Mouse (Mus musculus) liver, embryonic 11.5 days (tissue): ENCODE measurements at regions not wholly inside any gene's neighbourhood (a gene's known extent, or its start where the extent isn't known, plus 50 kb on each side); places are given as distances from the start of the nearest gene placed in this dataset.
A peak's percentile ranks its signal among the peaks of the same experiment; 100 is the strongest.

Experiments
- ATAC-seq: fragments of 200-750 bp; cut with Nextera tagmentation; replicated peaks from 2 replicates; pipeline ENCODE4 v1.8.0; 2017; ENCODE audit warnings: moderate number of reproducible peaks, mild to moderate bottlenecking, moderate TSS enrichment, moderate library complexity; ENCODE audit not compliant: low FRiP score
- DNase-seq: peaks from one replicate; pipeline ENCODE4 v3.0.0-alpha.2; 2017; ENCODE audit warnings: low spot score
- H3K27ac ChIP-seq: fragments of 300-500 bp; sonication (generic); 2 replicates; pipeline ENCODE4 v1.5.1; 2014; ENCODE audit warnings: mild to moderate bottlenecking, low read depth, low read length, control low read depth
- H3K27me3 ChIP-seq: fragments of 300-500 bp; sonication (generic); replicated peaks from 2 replicates; pipeline ENCODE4 v1.6.1; 2014; ENCODE audit warnings: low read length, mixed read lengths; ENCODE audit not compliant: control insufficient read depth, insufficient read depth
- H3K36me3 ChIP-seq: fragments of 300-500 bp; sonication (generic); 2 replicates; pipeline ENCODE4 v1.6.1; 2014; ENCODE audit warnings: mild to moderate bottlenecking, low read length, moderate library complexity, mixed read lengths; ENCODE audit not compliant: control insufficient read depth, insufficient read depth
- H3K4me1 ChIP-seq: fragments of 300-500 bp; sonication (generic); replicated peaks from 2 replicates; pipeline ENCODE4 v1.6.1; 2014; ENCODE audit warnings: low read length, mixed read lengths; ENCODE audit not compliant: control insufficient read depth, insufficient read depth
- H3K4me2 ChIP-seq: fragments of 300-500 bp; sonication (generic); 2 replicates; pipeline ENCODE4 v1.6.1; 2014; ENCODE audit warnings: mild to moderate bottlenecking, control low read depth, moderate library complexity
- H3K4me3 ChIP-seq: fragments of 300-500 bp; sonication (generic); 2 replicates; pipeline ENCODE4 v1.5.1; 2014; ENCODE audit warnings: low read depth, low read length, control low read depth
- H3K9ac ChIP-seq: fragments of 300-500 bp; sonication (generic); 2 replicates; pipeline ENCODE4 v1.6.1; 2014; ENCODE audit warnings: low read depth, low read length, control low read depth
- H3K9me3 ChIP-seq: fragments of 300-500 bp; sonication (generic); 2 replicates; pipeline ENCODE4 v1.6.1; 2016; ENCODE audit warnings: low read length, inconsistent platforms, mixed read lengths; ENCODE audit not compliant: control insufficient read depth
- WGBS: fragments of 180-500 bp; shearing (Covaris S2); extraction: QIAGEN DNeasy Blood & Tissue Kit; methylation state at CpG from one replicate; pipeline ENCODE4 v1.1.7; 2014; 5-methylcytosine and 5-hydroxymethylcytosine counted together

- ATAC-seq, result no peak
- Histone ChIP-seq H3K27me3 (peaks cover 23% of the 10 kb centered on the region; the same call in 1 of the 2 replicates), H3K4me2 (no peak overlapping the region), H3K27ac (no peak overlapping the region), H3K9me3 (no peaks in the 10 kb centered on the region), H3K4me3 (no peak overlapping the region), H3K9ac (no peak overlapping the region), H3K36me3 (no peaks in the 10 kb centered on the region), H3K4me1 (peaks cover 5% of the 10 kb centered on the region)
- no peak for DNase-seq
- WGBS, result 83% methylated on average over 4 of the region's 4 CpGs
Observed at GRCm38 (mm10) chr8:10931266-10931665, 77.0 kb downstream of the Irs2 start.

- no peak overlapping the region for H3K4me3 ChIP-seq
- 69% methylated on average over 3 of the region's 3 CpGs for WGBS
- H3K27me3 ChIP-seq, result peaks cover 20% of the 10 kb centered on the region; the same call in 1 of the 2 replicates
- H3K4me2 ChIP-seq, result no peak overlapping the region
- peaks cover 22% of the 10 kb centered on the region for H3K4me1 ChIP-seq
- DNase-seq (no peak), ATAC-seq (no peak)
- H3K9me3 ChIP-seq, result no peaks in the 10 kb centered on the region
- H3K36me3 ChIP-seq, result no peaks in the 10 kb centered on the region
- H3K9ac ChIP-seq, result no peak overlapping the region
- H3K27ac ChIP-seq, result no peak overlapping the region
Observed at GRCm38 (mm10) chr8:10928836-10929235, 79.4 kb downstream of the Irs2 start.

- no peak overlapping the region for H3K27ac ChIP-seq
- ATAC-seq (0 out of 2 replicates have a peak, but pooled peaks have one; percentile 30), DNase-seq (no peak)
- H3K9me3 ChIP-seq, result no peaks in the 10 kb centered on the region
- H3K4me1 ChIP-seq, result peaks cover 26% of the 10 kb centered on the region
- no peaks in the 10 kb centered on the region for H3K36me3 ChIP-seq
- peaks cover 22% of the 10 kb centered on the region; the same call in 1 of the 2 replicates for H3K27me3 ChIP-seq
- no peak overlapping the region for H3K4me2 ChIP-seq
- 59% methylated on average over 17 of the region's 17 CpGs for WGBS
- H3K9ac ChIP-seq, result no peak overlapping the region
- H3K4me3 ChIP-seq, result no peak overlapping the region
Observed at GRCm38 (mm10) chr8:10928342-10928794, 79.9 kb downstream of the Irs2 start.

- Histone ChIP-seq H3K9me3 (no peaks in the 10 kb centered on the region), H3K4me1 (peaks cover 37% of the 10 kb centered on the region), H3K27me3 (peaks cover 22% of the 10 kb centered on the region; the same call in 1 of the 2 replicates), H3K4me2 (no peak overlapping the region), H3K36me3 (no peaks in the 10 kb centered on the region), H3K27ac (no peak overlapping the region), H3K9ac (no peak overlapping the region), H3K4me3 (no peak overlapping the region)
- ATAC-seq (no peak), DNase-seq (no peak)
- 61% methylated on average over 3 of the region's 3 CpGs for WGBS
Observed at GRCm38 (mm10) chr8:10927187-10927586, 81.1 kb downstream of the Irs2 start.

GRCm38 (mm10) chr8:10926518-10926915 lies 81.7 kb downstream of the Irs2 start:
- no peaks in the 10 kb centered on the region for H3K36me3 ChIP-seq
- no peaks in the 10 kb centered on the region for H3K9me3 ChIP-seq
- no peak for ATAC-seq
- no peak overlapping the region for H3K27ac ChIP-seq
- H3K4me3 ChIP-seq, result no peak overlapping the region
- H3K27me3 ChIP-seq, result peaks cover 22% of the 10 kb centered on the region; the same call in 1 of the 2 replicates
- DNase-seq, result no peak
- no peak overlapping the region for H3K9ac ChIP-seq
- no peak overlapping the region for H3K4me2 ChIP-seq
- H3K4me1 ChIP-seq, result peaks cover 42% of the 10 kb centered on the region

- Histone ChIP-seq H3K27ac (peak overlapping the region; percentile 70; the same call in 1 of the 2 replicates), H3K4me3 (no peak overlapping the region), H3K9ac (no peak overlapping the region), H3K27me3 (peaks cover 16% of the 10 kb centered on the region; the same call in 1 of the 2 replicates), H3K36me3 (no peaks in the 10 kb centered on the region), H3K4me2 (no peak overlapping the region), H3K9me3 (no peaks in the 10 kb centered on the region), H3K4me1 (peaks cover 42% of the 10 kb centered on the region)
- WGBS, result 27% methylated on average over 18 of the region's 18 CpGs
- no peak for DNase-seq
- no peak for ATAC-seq
Observed at GRCm38 (mm10) chr8:10925582-10926517, 82.4 kb downstream of the Irs2 start.

GRCm38 (mm10) chr8:10924526-10925199 lies 83.6 kb downstream of the Irs2 start:
- ATAC-seq, result peak; percentile 60

GRCm38 (mm10) chr8:10924001-10924490 lies 84.2 kb downstream of the Irs2 start:
- Histone ChIP-seq H3K36me3 (no peaks in the 10 kb centered on the region), H3K27me3 (peaks cover 16% of the 10 kb centered on the region; the same call in 1 of the 2 replicates), H3K4me2 (peak overlapping the region; percentile 58), H3K9ac (no peak overlapping the region; the same call in 1 of the 2 replicates), H3K4me3 (peak overlapping the region; percentile 6; the same call in 1 of the 2 replicates), H3K4me1 (peaks cover 42% of the 10 kb centered on the region), H3K9me3 (no peaks in the 10 kb centered on the region), H3K27ac (peak overlapping the region; percentile 70)
- DNase-seq, result no peak
- WGBS, result 3% methylated on average over 3 of the region's 3 CpGs
- no peak for ATAC-seq

More at GRCm38 (mm10) chr8:10924526-10925199, 83.6 kb downstream of the Irs2 start:
- Histone ChIP-seq H3K4me1 (peaks cover 42% of the 10 kb centered on the region), H3K9me3 (no peaks in the 10 kb centered on the region), H3K4me3 (peak overlapping the region; percentile 28), H3K36me3 (no peaks in the 10 kb centered on the region), H3K27me3 (peaks cover 16% of the 10 kb centered on the region; the same call in 1 of the 2 replicates), H3K9ac (peak overlapping the region; percentile 38), H3K4me2 (peak overlapping the region; percentile 58), H3K27ac (peak overlapping the region; percentile 70)
- WGBS, result 5% methylated on average over 20 of the region's 20 CpGs
- peak; percentile 73 for DNase-seq
